Mouse (Mus musculus) hindbrain, embryonic 16.5 days (tissue): ENCODE data around the gene Gm20479. TPM values are rescaled to one million over a fixed set of nuclear protein-coding genes. Genes with fewer than 3 reads are reported as not detected.

Experiments
- ATAC-seq: fragments of 200-750 bp; cut with Nextera tagmentation; 2 replicates; pipeline ENCODE4 v1.8.0; 2017; ENCODE audit warnings: moderate TSS enrichment, moderate library complexity
- H3K27ac ChIP-seq: fragments of 300-500 bp; sonication (generic); 2 replicates; pipeline ENCODE4 v1.5.1; 2014; ENCODE audit warnings: low read depth, mild to moderate bottlenecking, control low read depth, low read length, moderate library complexity
- H3K27me3 ChIP-seq: fragments of 300-500 bp; sonication (generic); replicated peaks from 2 replicates; pipeline ENCODE4 v1.6.1; 2014; ENCODE audit warnings: low read length; ENCODE audit not compliant: control insufficient read depth, insufficient read depth
- H3K36me3 ChIP-seq: fragments of 300-500 bp; sonication (generic); 2 replicates; pipeline ENCODE4 v1.6.1; 2014; ENCODE audit warnings: mild to moderate bottlenecking, low read length, moderate library complexity, mixed read lengths; ENCODE audit not compliant: control insufficient read depth, insufficient read depth
- H3K4me1 ChIP-seq: fragments of 300-500 bp; sonication (generic); 2 replicates; pipeline ENCODE4 v1.6.1; 2014; ENCODE audit warnings: low read depth, low read length; ENCODE audit not compliant: control insufficient read depth, insufficient read depth
- H3K4me2 ChIP-seq: fragments of 300-500 bp; sonication (generic); 2 replicates; pipeline ENCODE4 v1.6.1; 2014; ENCODE audit warnings: mild to moderate bottlenecking, low read length, control low read depth, moderate library complexity
- H3K4me3 ChIP-seq: fragments of 300-500 bp; sonication (generic); 2 replicates; pipeline ENCODE4 v1.5.1; 2014; ENCODE audit warnings: mild to moderate bottlenecking, low read length, control low read depth, moderate library complexity
- H3K9ac ChIP-seq: fragments of 300-500 bp; sonication (generic); 2 replicates; pipeline ENCODE4 v1.6.1; 2014; ENCODE audit warnings: low read depth, mild to moderate bottlenecking, control low read depth, low read length, moderate library complexity
- H3K9me3 ChIP-seq: fragments of 300-500 bp; sonication (generic); 2 replicates; pipeline ENCODE4 v1.6.1; 2014; ENCODE audit warnings: mild to moderate bottlenecking, low read length, moderate library complexity; ENCODE audit not compliant: control insufficient read depth
- WGBS: fragments of 180-500 bp; shearing (Covaris S2); extraction: QIAGEN DNeasy Blood & Tissue Kit; methylation state at CpG from one replicate; pipeline ENCODE4 v1.1.7; 2014; 5-methylcytosine and 5-hydroxymethylcytosine counted together
- polyA plus RNA-seq: library from polyadenylated mRNA; unstranded; fragments of >200 nt; fragmentation: Nextera tagmentation; extraction: Ambion mirVana; gene quantifications from 2 replicates; pipeline ENCODE4 v1.2.1, GENCODE M21; 2015

The Gm20479 gene
- polyA plus RNA-seq, 1 experiment from 2014 or later: not detected

DNA sequence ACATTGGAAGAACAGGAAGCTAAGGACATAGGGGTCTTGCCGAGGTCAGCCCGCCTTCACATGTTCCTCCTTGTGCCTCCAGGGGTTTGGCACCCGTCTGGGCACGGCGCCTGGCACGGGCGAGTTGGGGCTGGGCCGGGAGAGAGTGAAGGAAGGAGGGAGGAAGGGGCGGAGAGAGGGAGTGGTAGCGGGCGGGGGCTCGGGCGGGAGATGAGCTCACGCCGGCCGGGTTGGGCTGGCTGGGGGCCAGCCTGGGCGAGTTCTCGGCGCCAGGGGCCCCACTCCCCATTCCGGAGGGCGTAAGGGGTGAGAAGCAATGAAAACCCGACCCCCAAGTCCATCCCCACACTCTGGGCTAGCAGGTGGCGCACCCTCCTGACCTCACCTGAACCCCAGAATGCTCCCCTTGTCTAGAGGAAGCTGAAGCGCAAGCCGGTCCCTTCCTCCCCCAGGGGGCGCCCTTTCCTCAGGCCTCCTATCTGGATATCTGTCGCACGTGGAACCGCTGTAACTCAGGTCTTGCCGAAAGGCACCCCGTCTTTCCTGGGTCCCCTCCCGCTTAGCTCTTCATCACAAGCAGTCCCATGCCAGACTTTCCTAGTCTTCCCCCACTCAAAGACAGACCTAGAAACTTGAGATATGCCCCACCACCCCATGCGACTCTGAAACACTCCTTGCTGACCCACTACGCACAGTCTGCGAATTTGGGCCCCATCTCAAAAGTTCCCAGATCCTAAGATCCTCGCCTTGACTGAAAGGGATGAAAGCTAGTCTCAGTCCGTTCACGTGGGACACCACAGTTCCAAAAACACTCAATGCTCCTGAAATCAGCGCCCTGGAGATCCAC lies 24.6 kb downstream of the Gm20479 start:
- Histone ChIP-seq H3K4me2 (peak overlapping the region; percentile 96), H3K27ac (no peak overlapping the region), H3K4me1 (peaks cover 45% of the 10 kb centered on the region), H3K36me3 (no peaks in the 10 kb centered on the region), H3K27me3 (peaks cover 84% of the 10 kb centered on the region), H3K9ac (no peak overlapping the region), H3K9me3 (no peaks in the 10 kb centered on the region), H3K4me3 (peak overlapping the region; percentile 52)
- ATAC-seq: no peak
- WGBS: 2% methylated on average over 35 of the region's 39 CpGs

DNA sequence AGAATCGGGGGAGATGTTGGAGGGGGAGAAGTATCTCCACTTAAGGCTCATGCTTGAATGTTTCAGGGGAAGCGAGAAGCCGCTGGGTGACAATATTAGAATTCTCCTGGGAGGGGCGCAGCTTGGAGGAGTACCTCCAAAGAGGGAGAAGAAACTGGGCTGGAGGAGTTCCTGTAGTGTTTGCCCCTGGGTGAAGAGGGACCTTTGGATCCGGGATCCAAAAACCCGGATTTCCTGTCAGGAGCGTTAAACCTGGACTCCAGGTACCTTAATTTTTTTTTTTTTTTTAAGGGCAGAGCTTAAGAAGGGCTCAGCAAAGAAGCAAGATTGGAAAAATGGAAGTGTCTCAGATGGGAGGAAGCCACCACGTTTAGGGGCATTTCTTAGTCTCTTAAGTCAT lies 25.4 kb downstream of the Gm20479 start:
- no peak for ATAC-seq
- peaks cover 84% of the 10 kb centered on the region for H3K27me3 ChIP-seq
- H3K36me3 ChIP-seq: no peaks in the 10 kb centered on the region
- no peaks in the 10 kb centered on the region for H3K9me3 ChIP-seq
- no peak overlapping the region for H3K27ac ChIP-seq
- H3K4me2 ChIP-seq: peak overlapping the region; percentile 96
- no peak overlapping the region for H3K9ac ChIP-seq
- no peak overlapping the region for H3K4me3 ChIP-seq
- H3K4me1 ChIP-seq: peaks cover 38% of the 10 kb centered on the region
- WGBS: 8% methylated on average over 8 of the region's 8 CpGs

GRCm38 (mm10) chr7:27331541-27331851 lies 25.7 kb downstream of the Gm20479 start:
- 3% methylated on average over 8 of the region's 8 CpGs for WGBS
- H3K4me2 ChIP-seq: peak overlapping the region; percentile 58
- H3K27ac ChIP-seq: no peak overlapping the region
- no peak for ATAC-seq
- no peak overlapping the region for H3K4me3 ChIP-seq
- H3K9ac ChIP-seq: no peak overlapping the region
- H3K36me3 ChIP-seq: no peaks in the 10 kb centered on the region
- H3K4me1 ChIP-seq: peaks cover 34% of the 10 kb centered on the region
- H3K27me3 ChIP-seq: peaks cover 85% of the 10 kb centered on the region
- no peaks in the 10 kb centered on the region for H3K9me3 ChIP-seq

- no peaks in the 10 kb centered on the region for H3K36me3 ChIP-seq
- WGBS: 0% methylated on average over 39 of the region's 39 CpGs
- peak overlapping the region; percentile 37 for H3K4me3 ChIP-seq
- H3K4me1 ChIP-seq: peaks cover 34% of the 10 kb centered on the region
- peak overlapping the region; percentile 58 for H3K4me2 ChIP-seq
- no peaks in the 10 kb centered on the region for H3K9me3 ChIP-seq
- peaks cover 87% of the 10 kb centered on the region for H3K27me3 ChIP-seq
- 0 out of 2 replicates have a peak overlapping the region, but pooled peaks have one; percentile 33 for H3K9ac ChIP-seq
- ATAC-seq: no peak
- no peak overlapping the region for H3K27ac ChIP-seq
Observed at GRCm38 (mm10) chr7:27330709-27331540, 26.3 kb downstream of the Gm20479 start.

- no peak overlapping the region for H3K9ac ChIP-seq
- no peaks in the 10 kb centered on the region for H3K36me3 ChIP-seq
- H3K4me2 ChIP-seq: no peak overlapping the region
- no peak overlapping the region for H3K27ac ChIP-seq
- no peak overlapping the region; the same call in 1 of the 2 replicates for H3K4me3 ChIP-seq
- 21% methylated on average over 17 of the region's 17 CpGs for WGBS
- H3K9me3 ChIP-seq: no peaks in the 10 kb centered on the region
- ATAC-seq: no peak
- peaks cover 83% of the 10 kb centered on the region for H3K27me3 ChIP-seq
- H3K4me1 ChIP-seq: peaks cover 39% of the 10 kb centered on the region
Observed at GRCm38 (mm10) chr7:27329981-27330380, 27.2 kb downstream of the Gm20479 start.

- Histone ChIP-seq H3K9ac (no peak overlapping the region; the same call in 1 of the 2 replicates), H3K4me1 (peaks cover 39% of the 10 kb centered on the region), H3K36me3 (no peaks in the 10 kb centered on the region), H3K27ac (no peak overlapping the region), H3K27me3 (peaks cover 81% of the 10 kb centered on the region), H3K4me2 (peak overlapping the region; percentile 33), H3K4me3 (peak overlapping the region; percentile 12), H3K9me3 (no peaks in the 10 kb centered on the region)
- ATAC-seq: peak; percentile 43
- WGBS: 4% methylated on average over 45 of the region's 45 CpGs
Observed at GRCm38 (mm10) chr7:27329326-27329947, 27.8 kb downstream of the Gm20479 start.

DNA sequence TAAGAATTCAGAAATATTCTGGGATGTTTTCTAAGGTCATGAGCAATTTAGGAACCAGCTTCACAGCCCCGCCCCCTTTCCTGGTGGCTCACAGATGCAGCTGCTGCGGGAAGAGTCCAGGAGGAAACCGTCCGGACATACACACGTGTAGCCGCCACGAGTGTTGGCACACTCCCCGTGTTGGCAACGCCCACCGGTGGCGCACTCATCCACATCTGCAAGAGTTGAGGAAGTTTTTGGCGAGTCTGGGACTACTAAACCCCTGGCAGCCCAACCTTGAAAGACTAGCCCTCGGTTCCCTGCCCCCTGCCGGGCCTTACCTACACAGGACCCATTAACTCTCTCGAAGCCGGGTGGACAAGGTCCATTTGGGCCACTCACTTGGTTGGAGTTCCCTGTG lies 28.6 kb downstream of the Gm20479 start:
- Histone ChIP-seq H3K4me3 (no peak overlapping the region), H3K4me1 (peaks cover 35% of the 10 kb centered on the region), H3K9ac (no peak overlapping the region), H3K27me3 (peaks cover 74% of the 10 kb centered on the region), H3K9me3 (no peaks in the 10 kb centered on the region), H3K4me2 (no peak overlapping the region), H3K36me3 (no peaks in the 10 kb centered on the region), H3K27ac (no peak overlapping the region)
- WGBS: 38% methylated on average over 16 of the region's 16 CpGs
- no peak for ATAC-seq

DNA sequence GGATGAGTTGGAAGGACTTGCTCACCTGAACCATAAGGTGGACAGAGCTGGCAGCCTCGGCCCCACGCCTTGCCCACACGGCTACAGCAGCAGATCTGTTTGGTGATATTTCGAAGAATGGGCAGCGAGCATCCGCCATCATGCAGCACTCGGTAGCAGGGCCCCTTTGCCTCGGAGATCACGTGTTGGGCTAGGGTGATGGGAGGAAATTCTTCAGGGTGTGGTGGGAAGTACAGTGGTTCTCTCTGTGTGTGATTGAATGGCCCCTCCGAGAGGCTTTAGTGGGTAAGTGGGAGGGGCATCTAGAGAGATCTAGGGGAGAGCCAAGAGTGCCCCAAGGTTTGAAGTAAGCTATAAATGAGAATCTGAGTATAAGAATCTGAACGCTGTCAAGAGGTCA lies 29.1 kb downstream of the Gm20479 start:
- Histone ChIP-seq H3K27ac (no peak overlapping the region), H3K4me3 (no peak overlapping the region), H3K4me1 (peaks cover 30% of the 10 kb centered on the region), H3K9me3 (no peaks in the 10 kb centered on the region), H3K36me3 (no peaks in the 10 kb centered on the region), H3K27me3 (peaks cover 72% of the 10 kb centered on the region), H3K9ac (no peak overlapping the region), H3K4me2 (no peak overlapping the region)
- 88% methylated on average over 11 of the region's 11 CpGs for WGBS
- no peak for ATAC-seq

- Histone ChIP-seq H3K27ac (no peak overlapping the region), H3K9me3 (no peaks in the 10 kb centered on the region), H3K4me2 (no peak overlapping the region), H3K36me3 (no peaks in the 10 kb centered on the region), H3K4me3 (no peak overlapping the region), H3K27me3 (peaks cover 66% of the 10 kb centered on the region), H3K9ac (no peak overlapping the region), H3K4me1 (peaks cover 24% of the 10 kb centered on the region)
- 94% methylated on average over 8 of the region's 8 CpGs for WGBS
- no peak for ATAC-seq
Observed at GRCm38 (mm10) chr7:27327500-27327899, 29.7 kb downstream of the Gm20479 start.
